In genomic region chr12:107221276-107221970, GRCm38 (mm10) we compare ENCODE assay signal across 16 mouse cellular contexts.
DNase-seq lines count a peak whose midpoint lies in the region; ATAC-seq and TF ChIP-seq lines count a peak whose summit lies in the region.
"Had no signal": no experiment of that assay in that cellular context is flagged by ENCODE, and none has a peak within 500 bp of the region (broad histone marks: within the 10 kb centered on the region; RNA-seq: fewer than 3 reads in every experiment).

No protein-coding gene starts in this region.

- H3K4me2 ChIP-seq in limb, embryonic 15.5 days: no peak overlapping the region
- H3K4me2 ChIP-seq: heart, embryonic 11.5 days had no signal

- peak; percentile 5 to 10 for DNase-seq in kidney, postnatal 4 days
- DNase-seq in kidney, adult 2 months: no peak
- peak; percentile 36 for DNase-seq in brain, embryonic 14.5 days (ENCODE audit: low read depth)
- DNase-seq in fat pad, adult 2 months (ENCODE audit: extremely low read depth, low read depth, low spot score): peak; percentile 14
- DNase-seq in cerebellum, adult 11 months: no peak
- no peak for DNase-seq in cerebellum, postnatal 4 days (ENCODE audit: low spot score in 2 of 2)
- DNase-seq: adrenal gland, postnatal 10 days; cerebellum, adult 8-10 months; forebrain, postnatal 0 days; kidney, adult 18-20 months; kidney, postnatal 25 days had no signal

- no peaks in the 10 kb centered on the region for H3K4me1 ChIP-seq in kidney, adult 2 months (ENCODE audit: control insufficient read depth, insufficient read depth, low read length)
- peaks cover 18% of the 10 kb centered on the region; the same call in 1 of the 2 replicates for H3K4me1 ChIP-seq in limb, embryonic 15.5 days

- no peak overlapping the region for H3K4me3 ChIP-seq in kidney, adult 2 months (ENCODE audit: insufficient read depth, low read depth, low read length)
- H3K4me3 ChIP-seq in limb, embryonic 15.5 days: no peak overlapping the region

- no peak for ATAC-seq in limb, embryonic 15.5 days (ENCODE audit: insufficient number of reproducible peaks, low FRiP score, low TSS enrichment, low read depth)
- ATAC-seq: forebrain, postnatal 0 days; hindbrain, postnatal 0 days; midbrain, embryonic 16.5 days had no signal

- no peak overlapping the region for H3K27ac ChIP-seq in kidney, adult 2 months (ENCODE audit: insufficient read depth, low read depth, low read length)
- H3K27ac ChIP-seq in limb, embryonic 15.5 days: peak overlapping the region; percentile 33
- H3K27ac ChIP-seq: hindbrain, postnatal 0 days; macrophage had no signal

- H3K27me3 ChIP-seq in kidney, adult 2 months (replicated peaks; ENCODE audit: control insufficient read depth, insufficient read depth, low read length): no peaks in the 10 kb centered on the region
- H3K27me3 ChIP-seq in limb, embryonic 15.5 days: peaks cover 3% of the 10 kb centered on the region; the same call in 1 of the 2 replicates

- H3K9ac ChIP-seq in limb, embryonic 15.5 days: no peak overlapping the region
- H3K9ac ChIP-seq: forebrain, postnatal 0 days had no signal

- no peaks in the 10 kb centered on the region for H3K9me3 ChIP-seq in limb, embryonic 15.5 days

- TF ChIP-seq CTCF in kidney, adult 2 months (conservative IDR thresholded peaks at IDR 0.05; ENCODE audit: insufficient read depth, insufficient read length, low read depth, low read length): no peak
- no peak for TF ChIP-seq CTCF in brain, embryonic 14.5 days (IDR thresholded peaks at IDR 0.05; ENCODE audit: borderline replicate concordance, extremely low read depth, insufficient read depth, insufficient read length)

- no peaks in the 10 kb centered on the region for H3K36me3 ChIP-seq in kidney, adult 2 months (ENCODE audit: control insufficient read depth, insufficient read depth, low read length)
- no peaks in the 10 kb centered on the region for H3K36me3 ChIP-seq in limb, embryonic 15.5 days

- no peak for TF ChIP-seq POLR2A in kidney, adult 2 months (IDR thresholded peaks at IDR 0.05; ENCODE audit: low read depth, low read length)
- no peak for TF ChIP-seq POLR2A in brain, embryonic 14.5 days (IDR thresholded peaks at IDR 0.05; ENCODE audit: borderline replicate concordance, extremely low read depth, insufficient read depth, insufficient read length, poor library complexity, severe bottlenecking)

- WGBS in kidney, adult 2 months: 67% methylated on average over 7 of the region's 7 CpGs
- 57% methylated on average over 7 of the region's 7 CpGs for WGBS in limb, embryonic 15.5 days

Comparison
In these comparisons a context has a peak if more than half of its experiments do, and no peak if none do; other contexts are left out.
1. DNase-seq: peak in kidney, postnatal 4 days (2 of 2), brain, embryonic 14.5 days (single experiment) and fat pad, adult 2 months (single experiment); none in kidney, adult 2 months (single experiment), cerebellum, adult 11 months (single experiment) and cerebellum, postnatal 4 days (0 of 2).